Mouse (Mus musculus) neural tube, embryonic 14.5 days (tissue): ENCODE measurements at regions not wholly inside any gene's neighbourhood (a gene's known extent, or its start where the extent isn't known, plus 50 kb on each side); places are given as distances from the start of the nearest gene placed in this dataset.

ENCODE experiments used
- ATAC-seq: fragments of 200-750 bp; cut with Nextera tagmentation; 2 replicates; pipeline ENCODE4 v1.8.0; 2017; ENCODE audit warnings: low read depth, mild to moderate bottlenecking, moderate TSS enrichment, moderate library complexity
- H3K27ac ChIP-seq: fragments of 300-500 bp; sonication (generic); 2 replicates; pipeline ENCODE4 v1.5.1; 2014; ENCODE audit warnings: low read depth, mild to moderate bottlenecking, control low read depth, low read length, moderate library complexity, mixed read lengths
- H3K27me3 ChIP-seq: fragments of 300-500 bp; sonication (generic); 2 replicates; pipeline ENCODE4 v1.6.1; 2014; ENCODE audit warnings: low read length; ENCODE audit not compliant: control insufficient read depth, insufficient read depth
- H3K36me3 ChIP-seq: fragments of 300-500 bp; sonication (generic); 2 replicates; pipeline ENCODE4 v1.6.1; 2014; ENCODE audit warnings: low read length, mixed read lengths; ENCODE audit not compliant: control insufficient read depth, insufficient read depth
- H3K4me1 ChIP-seq: fragments of 300-500 bp; sonication (generic); 2 replicates; pipeline ENCODE4 v1.6.1; 2014; ENCODE audit warnings: low read length; ENCODE audit not compliant: control insufficient read depth, insufficient read depth
- H3K4me2 ChIP-seq: fragments of 300-500 bp; sonication (generic); 2 replicates; pipeline ENCODE4 v1.6.1; 2014; ENCODE audit warnings: mild to moderate bottlenecking, low read depth, low read length, control low read depth
- H3K4me3 ChIP-seq: fragments of 300-500 bp; sonication (generic); 2 replicates; pipeline ENCODE4 v1.5.1; 2014; ENCODE audit warnings: low read depth, low read length, control low read depth, mixed read lengths
- H3K9ac ChIP-seq: fragments of 300-500 bp; sonication (generic); replicated peaks from 2 replicates; pipeline ENCODE4 v1.6.1; 2014; ENCODE audit warnings: low read depth, mild to moderate bottlenecking, control low read depth, low read length, mixed read lengths
- H3K9me3 ChIP-seq: fragments of 300-500 bp; sonication (generic); 2 replicates; pipeline ENCODE4 v1.6.1; 2016; ENCODE audit warnings: low read length; ENCODE audit not compliant: control insufficient read depth
- WGBS: fragments of 180-500 bp; shearing (Covaris S2); extraction: QIAGEN DNeasy Blood & Tissue Kit; methylation state at CpG from one replicate; pipeline ENCODE4 v1.1.7; 2014; 5-methylcytosine and 5-hydroxymethylcytosine counted together

DNA sequence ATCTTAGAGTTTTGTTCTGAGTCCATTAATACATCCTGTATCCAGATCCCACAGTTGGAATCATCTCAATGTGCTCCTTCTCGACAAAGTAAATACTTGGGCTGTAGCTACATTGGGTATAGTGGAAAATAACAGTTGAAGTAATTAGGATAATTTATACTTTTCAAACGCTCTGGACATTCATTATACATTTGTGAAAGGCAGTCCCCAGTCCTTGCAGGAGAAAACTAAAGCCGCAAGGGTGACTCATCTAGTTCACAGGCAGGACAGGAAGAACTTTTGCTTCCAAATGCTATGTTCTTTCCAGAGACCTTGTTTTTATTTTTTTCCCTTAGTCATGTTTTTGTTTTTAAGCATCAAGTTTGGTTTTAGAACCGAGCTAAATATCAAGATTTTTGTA, 218.8 kb downstream of the Gpr37 start:
- Histone ChIP-seq H3K4me2 (no peak overlapping the region), H3K4me1 (no peaks in the 10 kb centered on the region), H3K9ac (no peak overlapping the region), H3K9me3 (no peaks in the 10 kb centered on the region), H3K27ac (no peak overlapping the region), H3K36me3 (no peaks in the 10 kb centered on the region), H3K27me3 (no peaks in the 10 kb centered on the region), H3K4me3 (no peak overlapping the region)
- WGBS, result 78% methylated on average over 4 of the region's 4 CpGs
- no peak for ATAC-seq

- ATAC-seq, result no peak
- WGBS, result 75% methylated on average over 4 of the region's 4 CpGs
Measured at GRCm38 (mm10) chr6:25463011-25463410, 227.5 kb downstream of the Gpr37 start.

DNA sequence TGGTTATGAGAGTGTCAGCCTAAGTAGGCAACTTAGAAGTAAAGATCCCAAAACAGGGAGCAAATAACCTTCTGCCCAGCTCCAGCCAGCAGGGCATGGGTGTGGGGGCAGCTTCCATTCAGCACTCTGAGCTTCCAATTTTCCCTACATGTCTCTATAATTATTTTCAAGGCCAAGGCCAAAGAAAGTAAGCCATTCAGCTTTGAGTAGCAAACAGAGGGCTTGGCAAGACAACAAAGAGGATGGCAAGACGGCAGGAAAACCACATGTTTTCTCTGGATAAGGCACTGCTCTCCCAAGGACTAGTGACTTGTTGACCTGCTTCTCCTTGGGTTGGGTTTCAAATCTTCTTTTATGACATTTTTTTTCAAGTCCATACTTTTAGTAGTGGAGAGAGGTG, 240.1 kb downstream of the Gpr37 start:
- Histone ChIP-seq H3K9me3 (no peaks in the 10 kb centered on the region), H3K9ac (no peak overlapping the region), H3K27me3 (no peaks in the 10 kb centered on the region), H3K4me2 (no peak overlapping the region), H3K4me3 (no peak overlapping the region), H3K36me3 (no peaks in the 10 kb centered on the region), H3K4me1 (no peaks in the 10 kb centered on the region), H3K27ac (no peak overlapping the region)
- ATAC-seq, result no peak
- 68% methylated on average over 1 of the region's 1 CpGs for WGBS

More at GRCm38 (mm10) chr6:25463011-25463410, 227.5 kb downstream of the Gpr37 start:
- Histone ChIP-seq H3K9ac (no peak overlapping the region), H3K4me2 (no peak overlapping the region), H3K27ac (no peak overlapping the region), H3K27me3 (no peaks in the 10 kb centered on the region), H3K9me3 (no peaks in the 10 kb centered on the region), H3K36me3 (no peaks in the 10 kb centered on the region), H3K4me1 (no peaks in the 10 kb centered on the region), H3K4me3 (no peak overlapping the region)

- WGBS, result 73% methylated on average over 1 of the region's 1 CpGs
- Histone ChIP-seq H3K9me3 (no peaks in the 10 kb centered on the region), H3K4me2 (no peak overlapping the region), H3K27ac (no peak overlapping the region), H3K9ac (no peak overlapping the region), H3K4me1 (no peaks in the 10 kb centered on the region), H3K4me3 (no peak overlapping the region), H3K36me3 (no peaks in the 10 kb centered on the region), H3K27me3 (no peaks in the 10 kb centered on the region)
- no peak for ATAC-seq
Measured at GRCm38 (mm10) chr6:25449968-25450367, 240.6 kb downstream of the Gpr37 start.

GRCm38 (mm10) chr6:25445351-25445940, 245.1 kb downstream of the Gpr37 start:
- 84% methylated on average over 1 of the region's 1 CpGs for WGBS
- no peak for ATAC-seq
- Histone ChIP-seq H3K4me1 (no peaks in the 10 kb centered on the region), H3K9me3 (no peaks in the 10 kb centered on the region), H3K27me3 (no peaks in the 10 kb centered on the region), H3K9ac (no peak overlapping the region), H3K36me3 (no peaks in the 10 kb centered on the region), H3K4me2 (no peak overlapping the region), H3K27ac (no peak overlapping the region), H3K4me3 (no peak overlapping the region)

DNA sequence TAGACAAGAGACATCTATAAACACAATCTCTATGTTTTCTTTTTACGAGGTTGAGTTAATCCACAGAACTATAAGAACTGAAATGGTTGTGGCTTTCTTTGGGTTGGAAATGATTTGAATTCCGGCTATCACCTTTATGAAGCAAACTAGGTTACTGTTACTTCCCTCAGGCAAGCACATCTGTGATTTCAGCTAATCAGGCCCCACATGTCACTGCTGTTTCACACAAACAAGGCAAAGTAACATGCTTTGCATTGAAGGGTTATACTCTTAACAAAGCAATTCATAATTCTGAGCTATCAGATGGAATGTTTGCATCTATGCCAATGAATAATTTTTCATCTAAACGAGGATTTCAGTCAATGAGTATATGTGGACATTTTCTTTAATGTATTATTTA, 246.4 kb downstream of the Gpr37 start:
- WGBS, result 74% methylated on average over 3 of the region's 3 CpGs
- Histone ChIP-seq H3K4me3 (no peak overlapping the region), H3K9me3 (no peaks in the 10 kb centered on the region), H3K9ac (no peak overlapping the region), H3K36me3 (no peaks in the 10 kb centered on the region), H3K27me3 (no peaks in the 10 kb centered on the region), H3K4me1 (no peaks in the 10 kb centered on the region), H3K27ac (no peak overlapping the region), H3K4me2 (no peak overlapping the region)
- no peak for ATAC-seq

DNA sequence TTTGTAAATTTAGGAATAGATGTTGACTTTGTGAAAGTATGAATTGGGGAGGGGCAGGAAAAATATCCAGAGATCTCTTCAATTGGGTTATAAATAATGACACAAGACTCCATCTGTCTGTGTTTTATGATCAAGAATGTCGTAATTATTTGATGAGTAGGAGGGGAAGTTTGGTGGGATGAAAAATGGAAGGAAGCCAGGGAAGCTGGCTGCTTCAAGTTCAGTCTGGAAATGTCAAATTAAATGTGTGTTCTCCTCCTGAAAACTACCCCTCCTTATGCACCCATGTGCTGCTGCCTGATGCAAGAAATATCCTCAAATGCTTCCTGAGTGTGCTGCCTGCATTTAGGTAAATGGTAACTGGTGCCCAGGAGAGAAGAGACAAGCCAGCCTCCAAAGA, 246.8 kb downstream of the Gpr37 start:
- no peak for ATAC-seq
- no peak overlapping the region for H3K27ac ChIP-seq
- no peak overlapping the region for H3K9ac ChIP-seq
- H3K4me2 ChIP-seq, result no peak overlapping the region
- no peak overlapping the region for H3K4me3 ChIP-seq
- H3K27me3 ChIP-seq, result no peaks in the 10 kb centered on the region
- WGBS, result 56% methylated on average over 1 of the region's 1 CpGs
- no peaks in the 10 kb centered on the region for H3K36me3 ChIP-seq
- no peaks in the 10 kb centered on the region for H3K9me3 ChIP-seq
- H3K4me1 ChIP-seq, result no peaks in the 10 kb centered on the region

- WGBS, result 51% methylated on average over 2 of the region's 2 CpGs
- Histone ChIP-seq H3K27me3 (no peaks in the 10 kb centered on the region), H3K36me3 (no peaks in the 10 kb centered on the region), H3K9me3 (no peaks in the 10 kb centered on the region), H3K27ac (no peak overlapping the region), H3K4me3 (no peak overlapping the region), H3K4me2 (no peak overlapping the region), H3K4me1 (no peaks in the 10 kb centered on the region), H3K9ac (no peak overlapping the region)
- ATAC-seq, result no peak
Measured at GRCm38 (mm10) chr6:25442096-25442495, 248.4 kb downstream of the Gpr37 start.

GRCm38 (mm10) chr6:25437875-25438274, 252.7 kb downstream of the Gpr37 start:
- H3K9ac ChIP-seq, result no peak overlapping the region
- no peaks in the 10 kb centered on the region for H3K9me3 ChIP-seq
- no peak overlapping the region for H3K4me2 ChIP-seq
- ATAC-seq, result no peak
- no peak overlapping the region for H3K27ac ChIP-seq
- H3K27me3 ChIP-seq, result no peaks in the 10 kb centered on the region
- no peaks in the 10 kb centered on the region for H3K4me1 ChIP-seq
- 41% methylated on average over 2 of the region's 2 CpGs for WGBS
- H3K4me3 ChIP-seq, result no peak overlapping the region
- H3K36me3 ChIP-seq, result no peaks in the 10 kb centered on the region
